In the genomic region with DNA sequence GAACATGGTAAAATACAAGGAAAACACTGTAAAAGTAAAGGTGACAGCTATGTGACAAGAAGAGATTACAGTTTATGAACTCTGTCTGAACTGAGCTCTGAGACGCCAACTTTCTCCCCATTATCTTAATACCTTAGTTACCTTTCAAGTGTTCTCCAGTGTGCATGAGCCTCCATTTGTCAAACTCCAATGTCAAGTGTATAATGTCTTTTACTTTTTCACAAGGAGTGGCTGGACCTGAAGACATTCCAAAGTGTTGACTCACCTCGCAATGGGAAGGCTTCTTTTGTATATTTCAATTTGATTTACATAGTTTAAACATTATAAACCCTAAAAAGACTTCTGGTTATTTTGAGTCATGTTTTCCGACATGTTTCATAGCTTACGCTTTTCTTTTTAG, we compare ENCODE assay signal across 11 mouse cellular contexts.
"Had no signal": no experiment of that assay in that cellular context is flagged by ENCODE, and none has a peak within 500 bp of the region (broad histone marks: within the 10 kb centered on the region; RNA-seq: fewer than 3 reads in every experiment).

No protein-coding gene starts in this region.

- H3K4me3 ChIP-seq: limb, embryonic 15.5 days; liver, embryonic 12.5 days; midbrain, embryonic 12.5 days; neural tube, embryonic 13.5 days had no signal

- H3K9ac ChIP-seq: limb, embryonic 15.5 days; liver, embryonic 12.5 days; midbrain, embryonic 12.5 days; neural tube, embryonic 13.5 days had no signal

- H3K36me3 ChIP-seq: limb, embryonic 15.5 days; liver, embryonic 12.5 days; midbrain, embryonic 12.5 days; neural tube, embryonic 13.5 days had no signal

- H3K27ac ChIP-seq: limb, embryonic 15.5 days; liver, embryonic 12.5 days; midbrain, embryonic 12.5 days; neural tube, embryonic 13.5 days had no signal

- H3K27me3 ChIP-seq: limb, embryonic 15.5 days had no signal

- H3K4me1 ChIP-seq: liver, embryonic 12.5 days had no signal

- ATAC-seq: intestine, embryonic 16.5 days; liver, embryonic 12.5 days; midbrain, embryonic 16.5 days had no signal

- H3K9me3 ChIP-seq: limb, embryonic 15.5 days; liver, embryonic 12.5 days; midbrain, embryonic 12.5 days; neural tube, embryonic 13.5 days had no signal

- DNase-seq: kidney, adult 8-10 months; kidney, postnatal 25 days; right cerebral cortex, postnatal 14 days; thymus, adult 18-20 months; thymus, postnatal 14 days had no signal

- H3K4me2 ChIP-seq: limb, embryonic 15.5 days; liver, embryonic 12.5 days; midbrain, embryonic 12.5 days; neural tube, embryonic 13.5 days had no signal
